Mouse (Mus musculus) hindbrain, embryonic 12.5 days (tissue): ENCODE measurements at regions not wholly inside any gene's neighbourhood (a gene's known extent, or its start where the extent isn't known, plus 50 kb on each side); places are given as distances from the start of the nearest gene placed in this dataset.

Experiments used
- ATAC-seq: fragments of 200-750 bp; cut with Nextera tagmentation; 2 replicates; pipeline ENCODE4 v1.8.0; 2017; ENCODE audit warnings: moderate TSS enrichment; ENCODE audit not compliant: low FRiP score
- H3K27ac ChIP-seq: fragments of 300-500 bp; sonication (generic); 2 replicates; pipeline ENCODE4 v1.5.1; 2016; ENCODE audit warnings: mild to moderate bottlenecking
- H3K27me3 ChIP-seq: fragments of 300-500 bp; sonication (generic); 2 replicates; pipeline ENCODE4 v1.6.1; 2016; ENCODE audit warnings: mild to moderate bottlenecking
- H3K36me3 ChIP-seq: fragments of 300-500 bp; sonication (generic); 2 replicates; pipeline ENCODE4 v1.6.1; 2016; ENCODE audit warnings: mild to moderate bottlenecking
- H3K4me1 ChIP-seq: fragments of 300-500 bp; sonication (generic); 2 replicates; pipeline ENCODE4 v1.6.1; 2016
- H3K4me2 ChIP-seq: fragments of 300-500 bp; sonication (generic); replicated peaks from 2 replicates; pipeline ENCODE4 v1.6.1; 2016; ENCODE audit warnings: mild to moderate bottlenecking
- H3K4me3 ChIP-seq: fragments of 300-500 bp; sonication (generic); 2 replicates; pipeline ENCODE4 v1.5.1; 2016; ENCODE audit warnings: mild to moderate bottlenecking
- H3K9ac ChIP-seq: fragments of 300-500 bp; sonication (generic); 2 replicates; pipeline ENCODE4 v1.6.1; 2016; ENCODE audit warnings: mild to moderate bottlenecking, moderate library complexity
- H3K9me3 ChIP-seq: fragments of 300-500 bp; sonication (generic); replicated peaks from 2 replicates; pipeline ENCODE4 v1.6.1; 2016; ENCODE audit warnings: mild to moderate bottlenecking
- WGBS: fragments of 180-500 bp; shearing (Covaris S2); methylation state at CpG from one replicate; pipeline ENCODE4 v1.1.7; 2016; 5-methylcytosine and 5-hydroxymethylcytosine counted together

DNA sequence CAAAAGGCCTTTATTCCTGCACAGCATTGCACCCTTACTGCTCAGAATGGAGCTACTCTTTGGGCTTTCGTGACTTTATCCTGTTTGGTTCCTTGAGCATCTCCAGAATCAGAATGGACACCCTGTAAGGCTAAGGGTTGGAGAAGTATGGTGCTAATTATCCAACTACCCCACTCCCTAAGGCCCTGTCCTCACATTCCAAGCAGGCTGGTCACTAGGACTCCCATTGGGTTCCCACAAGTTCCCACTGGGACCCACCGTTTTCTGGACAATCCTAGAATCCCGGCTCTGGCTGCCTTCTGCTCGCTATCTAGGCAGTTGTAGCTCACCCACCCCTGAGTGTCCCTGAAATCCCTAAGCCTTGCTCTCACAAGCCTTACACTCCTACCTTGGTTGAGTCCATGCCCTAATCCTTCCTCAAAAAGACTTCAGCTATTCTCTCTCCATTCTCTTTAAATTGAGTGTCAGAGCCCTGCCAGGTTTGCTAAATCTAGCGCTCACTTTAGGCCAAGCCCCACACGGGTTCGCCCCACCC lies 146.1 kb downstream of the Efcab1 start:
- ATAC-seq, result no peak; the same call in 1 of the 2 replicates
- peak overlapping the region; percentile 48; the same call in 1 of the 2 replicates for H3K27ac ChIP-seq
- no peaks in the 10 kb centered on the region for H3K9me3 ChIP-seq
- H3K27me3 ChIP-seq, result no peaks in the 10 kb centered on the region
- no peak overlapping the region for H3K9ac ChIP-seq
- H3K36me3 ChIP-seq, result no peaks in the 10 kb centered on the region
- peak overlapping the region; percentile 39 for H3K4me2 ChIP-seq
- peaks cover 26% of the 10 kb centered on the region for H3K4me1 ChIP-seq
- 24% methylated on average over 7 of the region's 7 CpGs for WGBS
- no peak overlapping the region for H3K4me3 ChIP-seq

DNA sequence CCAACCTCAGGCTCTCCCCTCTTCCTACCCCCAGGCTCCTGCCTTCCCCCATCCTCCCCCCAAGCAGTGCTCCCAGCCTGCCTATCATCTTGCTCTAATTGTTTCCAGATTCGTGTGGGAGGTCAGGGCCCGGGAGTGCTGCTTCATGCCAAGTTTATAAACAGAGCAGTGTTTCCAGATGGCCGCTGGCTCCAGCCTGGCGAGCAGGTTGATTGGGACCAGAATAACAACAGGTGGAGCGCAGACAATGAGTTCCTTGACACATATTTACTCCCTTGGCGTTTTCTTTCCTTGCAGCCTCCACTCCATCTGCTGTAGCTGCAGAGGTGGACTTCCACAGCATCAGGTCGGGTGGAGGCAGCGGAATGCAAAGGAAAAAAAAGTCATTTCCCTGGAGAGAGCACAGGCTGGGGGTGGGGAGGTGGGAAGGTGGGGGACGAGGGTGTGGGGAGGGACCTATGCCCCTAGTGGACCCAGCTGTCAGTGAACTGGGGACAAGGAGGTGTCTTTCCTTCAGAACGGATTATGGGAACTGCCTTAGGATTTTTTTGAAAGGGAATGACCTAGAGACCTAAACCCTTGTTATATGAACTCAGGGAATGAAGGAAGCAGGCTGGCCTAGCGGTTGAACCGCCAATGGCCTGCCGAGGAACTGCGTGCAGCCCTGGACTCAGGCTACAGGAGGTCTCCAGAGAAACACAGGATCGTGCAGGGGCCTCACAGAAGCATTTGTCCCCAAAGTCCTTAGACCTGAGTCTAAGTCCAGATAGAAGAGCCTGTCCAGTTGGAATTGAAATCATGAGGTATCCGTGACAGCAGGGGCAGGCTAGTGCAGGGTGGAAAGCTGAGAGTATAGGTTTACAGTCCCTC lies 146.8 kb downstream of the Efcab1 start:
- Histone ChIP-seq H3K4me3 (no peak overlapping the region), H3K36me3 (no peaks in the 10 kb centered on the region), H3K27ac (peak overlapping the region; percentile 62), H3K9ac (peak overlapping the region; percentile 35), H3K4me1 (peaks cover 26% of the 10 kb centered on the region), H3K9me3 (no peaks in the 10 kb centered on the region), H3K27me3 (no peaks in the 10 kb centered on the region), H3K4me2 (peak overlapping the region; percentile 39)
- WGBS, result 1% methylated on average over 16 of the region's 16 CpGs
- peak; percentile 85 for ATAC-seq

DNA sequence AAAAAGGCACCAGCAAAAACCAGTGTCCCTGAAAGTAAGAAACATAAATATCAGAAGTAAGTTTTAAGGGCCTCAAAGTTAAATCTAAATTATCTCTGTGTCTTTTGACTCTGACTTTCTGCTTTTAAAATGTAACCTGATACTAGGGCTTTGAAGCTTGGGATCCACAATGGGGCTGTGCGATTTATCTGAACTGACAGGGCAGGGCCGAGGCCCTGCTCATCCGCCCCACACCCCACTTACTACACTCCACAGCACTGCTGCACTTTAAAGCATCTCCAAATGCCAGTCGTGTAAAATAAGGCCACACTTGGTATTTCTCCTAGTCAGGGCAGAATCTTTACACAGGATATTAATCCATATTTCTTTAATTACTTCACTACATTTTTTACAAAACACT lies 147.4 kb downstream of the Efcab1 start:
- no peak overlapping the region for H3K4me3 ChIP-seq
- no peak for ATAC-seq
- H3K4me1 ChIP-seq, result peaks cover 26% of the 10 kb centered on the region
- H3K9ac ChIP-seq, result no peak overlapping the region
- H3K36me3 ChIP-seq, result no peaks in the 10 kb centered on the region
- no peaks in the 10 kb centered on the region for H3K9me3 ChIP-seq
- H3K27me3 ChIP-seq, result no peaks in the 10 kb centered on the region
- WGBS, result 7% methylated on average over 4 of the region's 4 CpGs
- H3K4me2 ChIP-seq, result no peak overlapping the region
- no peak overlapping the region for H3K27ac ChIP-seq

DNA sequence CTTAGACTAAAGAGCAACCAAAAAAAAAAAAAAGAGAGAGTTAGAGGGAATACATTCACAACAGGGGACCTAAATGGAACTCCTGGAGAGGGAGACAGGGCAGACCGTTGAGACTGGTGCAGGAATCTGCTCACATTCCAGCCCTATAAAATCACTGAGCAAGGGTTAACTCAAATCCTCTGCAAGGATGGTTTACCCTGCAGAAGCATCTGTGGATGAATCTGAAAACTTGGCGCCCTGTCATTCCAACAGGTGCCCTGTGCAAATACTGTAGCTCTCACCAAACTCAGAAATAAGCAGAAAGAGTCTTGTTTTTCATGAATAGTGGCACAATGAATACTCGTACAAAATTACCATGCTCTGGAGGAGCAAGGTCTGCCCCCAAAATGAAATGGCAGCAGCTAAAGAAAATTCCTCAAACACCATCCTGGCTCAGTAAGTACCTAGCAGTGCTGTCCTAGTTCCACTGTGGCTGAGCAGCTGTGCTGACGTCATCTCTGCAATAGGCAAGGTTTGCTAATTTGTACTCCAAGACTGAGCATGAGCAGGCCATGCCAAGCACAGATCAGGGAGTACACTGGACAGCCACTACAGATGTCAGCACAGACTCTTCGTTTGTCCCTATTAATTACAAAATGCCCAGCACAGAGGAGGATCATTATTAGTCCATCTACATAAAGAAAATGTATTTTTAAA lies 148.0 kb downstream of the Efcab1 start:
- no peaks in the 10 kb centered on the region for H3K36me3 ChIP-seq
- peaks cover 26% of the 10 kb centered on the region for H3K4me1 ChIP-seq
- H3K9ac ChIP-seq, result no peak overlapping the region
- H3K27me3 ChIP-seq, result no peaks in the 10 kb centered on the region
- WGBS, result 20% methylated on average over 5 of the region's 5 CpGs
- no peak overlapping the region for H3K27ac ChIP-seq
- no peak for ATAC-seq
- H3K4me2 ChIP-seq, result no peak overlapping the region
- no peak overlapping the region for H3K4me3 ChIP-seq
- no peaks in the 10 kb centered on the region for H3K9me3 ChIP-seq

DNA sequence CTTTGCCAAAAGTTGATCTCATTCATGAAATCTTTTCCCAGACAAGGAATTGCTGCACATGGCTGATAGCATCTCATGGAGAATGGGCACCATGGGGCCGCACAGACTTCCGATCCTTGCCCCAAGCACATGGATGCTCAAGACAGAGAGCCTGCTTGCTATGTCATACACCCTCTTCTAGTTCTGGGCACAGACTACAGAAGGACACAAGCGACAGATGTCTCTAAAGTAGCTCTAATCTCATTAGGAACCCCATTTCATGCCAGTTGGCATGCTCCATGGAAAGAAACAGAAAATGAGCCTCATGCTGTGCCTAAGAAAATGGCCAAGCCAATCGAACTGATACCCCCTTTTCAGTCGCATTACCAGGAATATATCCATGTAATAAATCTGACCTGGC lies 149.3 kb downstream of the Efcab1 start:
- Histone ChIP-seq H3K4me1 (peaks cover 26% of the 10 kb centered on the region), H3K9me3 (no peaks in the 10 kb centered on the region), H3K27ac (no peak overlapping the region), H3K4me3 (no peak overlapping the region), H3K9ac (no peak overlapping the region), H3K27me3 (no peaks in the 10 kb centered on the region), H3K36me3 (no peaks in the 10 kb centered on the region), H3K4me2 (no peak overlapping the region)
- WGBS, result 59% methylated on average over 5 of the region's 5 CpGs
- no peak for ATAC-seq

DNA sequence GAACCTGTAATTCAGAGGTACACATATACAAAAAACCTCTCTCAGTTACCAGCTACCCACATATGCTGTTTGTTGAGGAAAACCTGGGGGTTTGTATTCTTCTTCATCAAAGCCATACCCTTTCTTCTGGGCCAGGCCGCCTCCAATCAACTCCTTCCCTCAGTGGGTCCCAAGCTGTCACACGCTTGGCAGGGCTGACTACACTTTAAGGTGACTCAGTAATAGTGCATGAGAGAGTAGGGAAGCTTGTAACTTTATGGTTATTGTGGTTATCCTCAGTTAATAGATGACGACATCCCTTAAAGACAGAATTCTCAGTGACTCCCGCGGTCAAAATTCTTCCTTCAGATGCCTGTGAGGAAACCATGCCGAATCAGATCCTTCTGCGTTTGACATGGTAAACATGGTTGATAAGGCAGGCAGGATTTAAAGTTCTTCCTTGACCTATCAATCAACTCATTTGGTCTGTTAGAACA lies 164.1 kb downstream of the Efcab1 start:
- Histone ChIP-seq H3K27ac (no peak overlapping the region), H3K4me3 (no peak overlapping the region), H3K4me1 (no peaks in the 10 kb centered on the region), H3K9me3 (no peaks in the 10 kb centered on the region), H3K27me3 (no peaks in the 10 kb centered on the region), H3K4me2 (no peak overlapping the region), H3K9ac (no peak overlapping the region), H3K36me3 (no peaks in the 10 kb centered on the region)
- no peak for ATAC-seq
- WGBS, result 90% methylated on average over 7 of the region's 7 CpGs

DNA sequence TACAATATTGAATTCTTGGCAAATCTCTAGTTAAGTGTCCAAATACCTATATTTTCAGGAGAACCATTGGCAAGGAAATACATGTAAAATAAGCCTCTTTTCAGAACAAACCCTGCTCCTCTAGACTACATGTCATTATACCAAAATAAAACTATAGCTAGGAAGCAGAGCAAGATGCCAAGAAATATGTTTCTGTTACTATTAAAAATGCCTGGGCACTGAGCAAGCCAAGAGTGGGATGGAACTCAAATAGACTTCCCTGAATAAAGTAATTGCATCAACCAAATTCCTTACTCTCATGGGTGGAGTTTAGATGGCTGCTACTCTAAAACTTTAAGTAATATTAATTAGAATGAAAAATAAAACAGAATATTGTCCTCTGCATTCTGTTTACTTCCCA lies 168.0 kb downstream of the Efcab1 start:
- no peak overlapping the region for H3K4me3 ChIP-seq
- no peak overlapping the region for H3K9ac ChIP-seq
- no peaks in the 10 kb centered on the region for H3K4me1 ChIP-seq
- ATAC-seq, result no peak
- no peaks in the 10 kb centered on the region for H3K9me3 ChIP-seq
- no peak overlapping the region for H3K27ac ChIP-seq
- no peak overlapping the region for H3K4me2 ChIP-seq
- no peaks in the 10 kb centered on the region for H3K27me3 ChIP-seq
- H3K36me3 ChIP-seq, result no peaks in the 10 kb centered on the region

DNA sequence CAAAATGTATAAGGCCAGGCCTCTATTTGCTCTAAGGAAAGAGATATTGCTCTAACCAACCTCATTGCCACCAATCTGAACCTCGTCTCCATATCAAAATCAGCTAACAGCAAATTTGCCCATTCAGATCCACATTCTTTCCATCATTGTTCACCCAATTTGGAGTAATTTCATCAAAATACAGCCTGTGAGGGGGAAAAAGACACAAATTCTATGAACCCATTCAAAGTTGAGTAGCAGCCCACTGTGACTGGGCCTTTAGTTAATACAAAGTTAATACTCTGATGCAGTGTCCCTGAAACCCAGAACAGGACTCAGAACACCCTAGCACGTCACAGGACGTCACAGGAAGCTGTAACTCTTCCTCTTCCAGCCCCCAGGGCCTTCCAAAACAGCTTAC lies 177.3 kb downstream of the Efcab1 start:
- Histone ChIP-seq H3K27ac (no peak overlapping the region), H3K4me1 (peaks cover 6% of the 10 kb centered on the region), H3K9ac (no peak overlapping the region), H3K4me3 (no peak overlapping the region), H3K9me3 (no peaks in the 10 kb centered on the region), H3K36me3 (no peaks in the 10 kb centered on the region), H3K27me3 (peaks cover 14% of the 10 kb centered on the region), H3K4me2 (no peak overlapping the region)
- no peak for ATAC-seq
- 43% methylated on average over 3 of the region's 3 CpGs for WGBS

DNA sequence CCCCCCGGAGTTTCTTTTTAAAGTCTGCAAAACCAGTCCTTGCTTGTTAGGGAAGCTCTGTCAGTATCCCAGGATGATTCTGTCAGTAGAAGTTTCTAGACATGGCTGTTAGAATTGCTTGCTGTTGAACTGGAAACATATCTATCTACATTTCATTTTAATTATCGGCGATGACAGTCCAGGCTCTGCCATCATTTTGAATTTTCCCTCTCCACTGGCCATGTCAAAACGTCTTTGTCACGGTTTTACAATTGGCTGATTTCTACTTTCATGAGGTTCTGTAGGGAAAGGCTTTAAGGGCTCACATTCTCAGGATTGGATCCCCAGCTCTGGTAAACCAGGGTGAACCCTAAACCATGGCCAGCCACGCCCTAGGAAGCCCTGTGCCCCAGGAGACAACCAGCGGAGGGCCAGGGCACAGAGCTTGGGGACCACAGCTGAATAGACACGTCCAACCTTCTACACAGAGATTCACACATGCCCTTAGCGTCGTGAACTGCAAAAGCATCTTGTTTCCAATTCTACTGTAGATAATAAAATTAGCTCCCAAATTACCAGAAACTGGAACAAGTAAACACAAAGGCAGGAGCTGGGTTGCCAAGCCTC lies 177.8 kb downstream of the Efcab1 start:
- peak overlapping the region; percentile 82 for H3K4me2 ChIP-seq
- H3K27ac ChIP-seq, result 0 out of 2 replicates have a peak overlapping the region, but pooled peaks have one; percentile 7
- peaks cover 6% of the 10 kb centered on the region for H3K4me1 ChIP-seq
- 19% methylated on average over 10 of the region's 10 CpGs for WGBS
- no peaks in the 10 kb centered on the region for H3K9me3 ChIP-seq
- H3K4me3 ChIP-seq, result peak overlapping the region; percentile 43
- peak; percentile 71 for ATAC-seq
- H3K27me3 ChIP-seq, result peaks cover 14% of the 10 kb centered on the region
- H3K36me3 ChIP-seq, result no peaks in the 10 kb centered on the region
- no peak overlapping the region for H3K9ac ChIP-seq

DNA sequence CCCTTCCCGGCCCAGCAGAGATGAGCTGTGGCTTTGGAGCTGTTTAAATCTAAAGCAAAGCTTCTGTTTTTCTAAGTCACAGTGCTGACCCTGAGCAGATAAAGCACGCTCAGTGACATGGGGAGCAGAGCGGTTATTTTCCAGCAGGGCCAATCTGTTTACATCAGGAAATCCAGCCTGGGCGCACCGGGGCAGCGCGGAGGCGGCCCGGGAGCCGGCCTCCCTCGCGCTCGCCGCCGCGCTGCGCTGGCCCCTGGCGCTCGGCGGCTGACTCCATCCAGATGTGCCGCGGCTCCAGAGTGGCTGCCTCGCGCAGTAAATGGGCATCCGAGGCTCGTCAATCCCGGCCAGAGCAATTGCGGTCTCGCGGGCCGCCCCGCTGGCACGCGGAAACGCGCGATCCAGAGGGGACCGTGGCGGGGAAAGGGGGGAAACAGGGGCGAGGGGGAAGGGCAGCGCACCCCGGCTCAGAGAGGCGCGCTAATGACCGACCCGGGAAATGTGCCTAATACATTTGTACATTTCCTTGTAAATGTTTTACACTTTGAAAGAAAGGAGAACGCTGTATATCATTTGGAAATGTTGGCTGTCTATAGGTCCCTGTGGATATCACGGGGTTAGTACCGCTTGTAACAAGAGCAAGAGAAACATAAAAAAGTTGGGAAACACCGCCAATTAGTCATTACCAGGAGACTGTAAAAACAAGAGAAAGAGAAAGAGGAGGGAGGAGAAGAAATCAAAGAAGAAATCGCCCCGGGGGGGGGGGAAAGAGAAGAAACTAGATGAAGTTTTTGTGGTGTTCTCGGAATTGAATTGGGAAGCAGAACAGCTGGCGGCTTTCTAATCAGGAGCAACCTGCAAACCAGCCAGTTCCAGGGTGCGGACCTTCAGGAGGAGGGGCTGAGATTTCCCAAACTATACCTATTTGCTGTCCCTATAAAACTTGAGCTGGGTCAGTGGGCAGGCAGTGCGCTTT lies 178.6 kb downstream of the Efcab1 start:
- peak; percentile 95 for ATAC-seq
- Histone ChIP-seq H3K9ac (peak overlapping the region; percentile 51), H3K27me3 (peaks cover 14% of the 10 kb centered on the region), H3K4me1 (peaks cover 6% of the 10 kb centered on the region), H3K36me3 (no peaks in the 10 kb centered on the region), H3K4me2 (peak overlapping the region; percentile 82), H3K4me3 (peak overlapping the region; percentile 43), H3K9me3 (no peaks in the 10 kb centered on the region), H3K27ac (0 out of 2 replicates have a peak overlapping the region, but pooled peaks have one; percentile 7)
- WGBS, result 2% methylated on average over 56 of the region's 56 CpGs

DNA sequence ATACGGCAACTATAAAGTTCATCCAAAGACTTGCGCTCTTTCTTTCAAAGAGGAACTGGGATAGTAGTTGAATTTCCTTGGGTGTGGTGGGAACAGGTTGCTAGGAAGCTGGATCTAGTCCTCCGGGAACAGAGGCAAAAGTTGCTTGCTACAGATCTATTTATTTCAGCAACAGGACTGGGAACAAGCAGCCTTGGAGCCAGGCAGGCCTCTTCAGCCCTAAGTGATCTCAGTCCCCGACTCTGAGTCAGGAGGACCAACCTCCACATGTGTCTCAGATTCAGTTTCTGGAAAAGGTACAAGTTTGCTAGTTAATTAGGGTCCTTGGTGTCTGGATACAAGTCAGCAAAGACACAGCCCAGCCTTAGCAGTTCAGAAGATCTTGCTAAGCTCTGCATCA lies 180.2 kb downstream of the Efcab1 start:
- no peak for ATAC-seq
- Histone ChIP-seq H3K4me1 (peaks cover 6% of the 10 kb centered on the region), H3K27me3 (peaks cover 14% of the 10 kb centered on the region), H3K36me3 (no peaks in the 10 kb centered on the region), H3K27ac (no peak overlapping the region), H3K9me3 (no peaks in the 10 kb centered on the region), H3K4me3 (no peak overlapping the region), H3K9ac (no peak overlapping the region), H3K4me2 (no peak overlapping the region)
- 92% methylated on average over 4 of the region's 4 CpGs for WGBS
